Mouse (Mus musculus) CH12.LX (cell line): ENCODE data around the gene Fance.

ENCODE experiments used
- BHLHE40 ChIP-seq: IDR thresholded peaks from 2 replicates; pipeline ENCODE4 v1.6.1; 2011; ENCODE audit warnings: mild to moderate bottlenecking, low read depth, low read length, improper control_type of control experiment
- CTCF ChIP-seq, 2 experiments: IDR thresholded peaks in 1 of 2; conservative IDR thresholded peaks in 1 of 2; 2 replicates each; pipeline ENCODE4 v1.5.1; 2011 to 2012; ENCODE audit warnings: low read depth in 2 of 2, low read length in 2 of 2, improper control_type of control experiment in 1 of 2, inconsistent platforms in 1 of 2, mild to moderate bottlenecking in 1 of 2, moderate library complexity in 1 of 2
- E2F4 ChIP-seq: IDR thresholded peaks from 2 replicates; pipeline ENCODE4 v1.6.1; 2011; ENCODE audit warnings: low read depth, low read length, improper control_type of control experiment; ENCODE audit not compliant: insufficient replicate concordance
- EP300 ChIP-seq: IDR thresholded peaks from 2 replicates; pipeline ENCODE4 v1.6.1; 2011; ENCODE audit warnings: low read length, improper control_type of control experiment
- KAT2A ChIP-seq: IDR thresholded peaks from 2 replicates; pipeline ENCODE4 v1.6.1; 2012; ENCODE audit warnings: low read length, improper control_type of control experiment, inconsistent platforms; ENCODE audit not compliant: insufficient replicate concordance
- POLR2A ChIP-seq: IDR thresholded peaks from 2 replicates; pipeline ENCODE4 v1.6.1; 2011; ENCODE audit warnings: low read depth, mild to moderate bottlenecking, improper control_type of control experiment, low read length
- RAD21 ChIP-seq: IDR thresholded peaks from 2 replicates; pipeline ENCODE4 v1.6.1; 2011; ENCODE audit warnings: low read depth, mild to moderate bottlenecking, low read length, improper control_type of control experiment, moderate library complexity
- SIN3A ChIP-seq: IDR thresholded peaks from 2 replicates; pipeline ENCODE4 v1.6.1; 2012; ENCODE audit warnings: low read length, improper control_type of control experiment, inconsistent platforms
- TCF12 ChIP-seq: IDR thresholded peaks from 2 replicates; pipeline ENCODE4 v1.6.1; 2014; ENCODE audit warnings: low read depth, mild to moderate bottlenecking, inconsistent platforms, low read length, improper control_type of control experiment
- UBTF ChIP-seq: IDR thresholded peaks from 2 replicates; pipeline ENCODE4 v1.6.1; 2012; ENCODE audit warnings: low read depth, mild to moderate bottlenecking, inconsistent platforms, low read length, improper control_type of control experiment, moderate library complexity
- USF2 ChIP-seq: conservative IDR thresholded peaks from 2 replicates; pipeline ENCODE4 v1.6.1; 2011; ENCODE audit warnings: low read depth, low read length, improper control_type of control experiment

DNA sequence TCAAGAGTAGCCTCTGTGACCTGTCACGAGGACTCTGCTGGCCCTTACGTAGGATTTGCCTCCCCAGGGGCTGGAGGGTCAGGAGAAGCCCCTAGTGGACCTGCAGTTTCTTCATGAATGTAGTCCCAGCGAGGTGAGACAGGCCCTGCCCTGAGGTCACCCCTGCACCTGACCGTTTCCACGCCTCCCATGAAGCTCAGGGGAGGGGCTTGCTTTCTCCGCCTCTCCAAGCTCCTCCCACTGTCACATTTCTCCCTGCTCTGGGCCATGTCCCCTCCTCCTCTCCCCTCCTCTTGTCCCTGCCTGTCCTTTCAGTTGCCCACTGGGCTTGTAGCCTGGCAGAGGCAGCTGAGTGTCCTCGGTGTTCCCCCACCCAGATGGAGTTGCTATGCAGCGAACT lies 3.8 kb downstream of the Fance start:
- no peak for TF ChIP-seq CTCF (conservative IDR thresholded peaks at IDR 0.05 in 1 of 2, IDR thresholded peaks at IDR 0.05 in 1 of 2; ENCODE audit: low read depth in 2 of 2, low read length in 2 of 2)
- no peak for TF ChIP-seq TCF12
- no peak for TF ChIP-seq EP300
- TF ChIP-seq RAD21 = no peak
- TF ChIP-seq KAT2A = no peak
- no peak for TF ChIP-seq USF2
- TF ChIP-seq POLR2A = no peak
- TF ChIP-seq UBTF = no peak
- TF ChIP-seq E2F4 = no peak
- TF ChIP-seq BHLHE40 = no peak
- no peak for TF ChIP-seq SIN3A
